Mouse (Mus musculus): ENCODE results near the gene Tmem101.

DNA sequence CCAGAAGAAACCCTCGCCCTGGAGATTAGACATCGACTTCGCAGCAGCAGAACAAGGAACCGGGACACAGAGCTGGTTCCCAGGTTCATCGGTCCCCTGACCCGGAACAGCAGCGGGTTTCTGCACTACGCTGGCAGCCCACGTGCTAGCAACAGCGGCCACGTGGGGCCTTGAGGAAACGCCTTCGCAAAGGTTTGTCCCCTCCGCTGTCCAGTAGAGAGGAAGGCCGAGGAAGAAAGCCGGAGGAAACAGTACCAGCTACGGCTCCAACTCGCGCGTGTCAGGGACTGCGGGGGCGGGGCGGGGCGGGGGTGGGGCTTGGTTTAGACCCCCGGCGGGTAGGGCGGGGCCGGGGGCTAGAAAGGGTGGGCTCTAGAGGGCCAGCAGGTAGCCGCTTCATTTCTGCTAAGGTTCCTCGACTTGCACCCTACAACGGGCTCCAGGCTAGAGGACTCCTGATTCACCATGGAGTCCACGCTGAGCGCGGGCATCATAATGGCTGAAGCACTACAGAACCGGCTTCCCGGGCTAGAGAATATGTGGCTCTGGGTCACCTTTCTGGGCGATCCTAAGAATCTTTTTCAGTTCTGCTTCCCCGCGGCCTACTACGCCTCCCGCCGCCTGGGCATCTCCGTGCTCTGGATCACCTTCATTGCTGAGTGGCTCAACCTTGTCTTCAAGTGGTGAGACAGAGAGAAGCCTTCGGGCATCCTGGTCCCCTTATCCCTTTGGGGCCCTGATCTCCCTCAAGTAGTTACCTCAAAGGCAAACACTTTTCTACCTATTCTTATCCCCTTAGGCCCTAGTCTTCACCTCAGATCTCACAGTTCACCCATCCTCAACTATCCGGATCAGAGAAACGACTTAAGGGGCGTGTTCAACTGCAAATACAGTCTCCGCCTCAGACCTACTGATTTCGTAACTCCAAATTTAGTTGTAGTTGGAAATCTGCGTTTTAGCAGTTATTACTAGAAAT lies 33.5 kb upstream of the Tmem101 start, which contains the start of gene G6pc3:
- TF ChIP-seq CTCF (IDR thresholded peaks at IDR 0.05; ENCODE audit: extremely low read depth, insufficient read length, insufficient replicate concordance, low read depth, low read length) (no peak), POLR2A (IDR thresholded peaks at IDR 0.05; ENCODE audit: low read depth, low read length) (peak; percentile 32; the same call in 1 of the 2 replicates)
